Mouse (Mus musculus): Measurements from ENCODE around the gene Shank2. TPM values are rescaled to one million over a fixed set of nuclear protein-coding genes. Genes with fewer than 3 reads are reported as not detected.

Shank2 gene
- polyA plus RNA-seq, 1 experiment from 2014 or later = 0.76 TPM

GRCm38 (mm10) chr7:144391727-144392126 is 390.0 kb downstream of the Shank2 start:
- Histone ChIP-seq H3K9me3 (ENCODE audit: low read length) (no peaks in the 10 kb centered on the region), H3K27ac (ENCODE audit: low read length) (no peak overlapping the region), H3K36me3 (ENCODE audit: insufficient read depth, low read length) (no peaks in the 10 kb centered on the region), H3K9ac (replicated peaks; ENCODE audit: low read depth) (no peak overlapping the region), H3K4me1 (ENCODE audit: insufficient read depth, low read depth, low read length) (no peaks in the 10 kb centered on the region), H3K27me3 (replicated peaks; ENCODE audit: insufficient read depth, low read length) (no peaks in the 10 kb centered on the region), H3K4me3 (ENCODE audit: low read depth, low read length) (no peak overlapping the region), H3K4me2 (replicated peaks; ENCODE audit: low read depth, low read length) (no peak overlapping the region)
- no peak for DNase-seq (ENCODE audit: low spot score)
- TF ChIP-seq EP300 (IDR thresholded peaks at IDR 0.05) (no peak), CTCF (IDR thresholded peaks at IDR 0.05) (no peak)
- 84% methylated on average over 6 of the region's 6 CpGs for WGBS
- ATAC-seq = no peak

- WGBS = 69% methylated on average over 4 of the region's 4 CpGs
- no peak for DNase-seq (ENCODE audit: low spot score)
Measured at GRCm38 (mm10) chr7:144402492-144402891, 400.8 kb downstream of the Shank2 start.

GRCm38 (mm10) chr7:144407675-144408074 is 405.9 kb downstream of the Shank2 start:
- H3K9ac ChIP-seq (replicated peaks; ENCODE audit: low read depth) = no peak overlapping the region
- H3K27me3 ChIP-seq (replicated peaks; ENCODE audit: insufficient read depth, low read length) = no peaks in the 10 kb centered on the region
- TF ChIP-seq CTCF (IDR thresholded peaks at IDR 0.05) (no peak), EP300 (IDR thresholded peaks at IDR 0.05) (no peak)
- H3K36me3 ChIP-seq (ENCODE audit: insufficient read depth, low read length) = no peaks in the 10 kb centered on the region
- no peak overlapping the region for H3K4me3 ChIP-seq (ENCODE audit: low read depth, low read length)
- no peak overlapping the region for H3K4me2 ChIP-seq (replicated peaks; ENCODE audit: low read depth, low read length)
- no peaks in the 10 kb centered on the region for H3K9me3 ChIP-seq (ENCODE audit: low read length)
- DNase-seq (ENCODE audit: low spot score) (no peak), ATAC-seq (no peak)
- 50% methylated on average over 4 of the region's 4 CpGs for WGBS
- no peaks in the 10 kb centered on the region for H3K4me1 ChIP-seq (ENCODE audit: insufficient read depth, low read depth, low read length)
- H3K27ac ChIP-seq (ENCODE audit: low read length) = no peak overlapping the region

More at GRCm38 (mm10) chr7:144402492-144402891, 400.8 kb downstream of the Shank2 start:
- H3K9ac ChIP-seq (replicated peaks; ENCODE audit: low read depth) = no peak overlapping the region
- H3K27me3 ChIP-seq (replicated peaks; ENCODE audit: insufficient read depth, low read length) = no peaks in the 10 kb centered on the region
- H3K4me1 ChIP-seq (ENCODE audit: insufficient read depth, low read depth, low read length) = no peaks in the 10 kb centered on the region
- no peak overlapping the region for H3K4me3 ChIP-seq (ENCODE audit: low read depth, low read length)
- no peak overlapping the region for H3K4me2 ChIP-seq (replicated peaks; ENCODE audit: low read depth, low read length)
- no peak for TF ChIP-seq CTCF (IDR thresholded peaks at IDR 0.05)
- TF ChIP-seq EP300 (IDR thresholded peaks at IDR 0.05) = no peak
- no peak overlapping the region for H3K27ac ChIP-seq (ENCODE audit: low read length)
- no peaks in the 10 kb centered on the region for H3K9me3 ChIP-seq (ENCODE audit: low read length)
- no peaks in the 10 kb centered on the region for H3K36me3 ChIP-seq (ENCODE audit: insufficient read depth, low read length)
- no peak for ATAC-seq

GRCm38 (mm10) chr7:144408464-144409000 is 406.8 kb downstream of the Shank2 start:
- no peak overlapping the region for H3K4me3 ChIP-seq (ENCODE audit: low read depth, low read length)
- ATAC-seq (no peak), DNase-seq (ENCODE audit: low spot score) (no peak)
- H3K9ac ChIP-seq (replicated peaks; ENCODE audit: low read depth) = no peak overlapping the region
- no peaks in the 10 kb centered on the region for H3K27me3 ChIP-seq (replicated peaks; ENCODE audit: insufficient read depth, low read length)
- H3K36me3 ChIP-seq (ENCODE audit: insufficient read depth, low read length) = no peaks in the 10 kb centered on the region
- 84% methylated on average over 2 of the region's 2 CpGs for WGBS
- TF ChIP-seq CTCF (IDR thresholded peaks at IDR 0.05) (no peak), EP300 (IDR thresholded peaks at IDR 0.05) (no peak)
- no peak overlapping the region for H3K27ac ChIP-seq (ENCODE audit: low read length)
- no peak overlapping the region for H3K4me2 ChIP-seq (replicated peaks; ENCODE audit: low read depth, low read length)
- no peaks in the 10 kb centered on the region for H3K4me1 ChIP-seq (ENCODE audit: insufficient read depth, low read depth, low read length)
- no peaks in the 10 kb centered on the region for H3K9me3 ChIP-seq (ENCODE audit: low read length)

- DNase-seq (ENCODE audit: low spot score) = no peak
- ATAC-seq = no peak
- no peaks in the 10 kb centered on the region for H3K9me3 ChIP-seq (ENCODE audit: low read length)
- no peaks in the 10 kb centered on the region for H3K36me3 ChIP-seq (ENCODE audit: insufficient read depth, low read length)
- H3K4me2 ChIP-seq (replicated peaks; ENCODE audit: low read depth, low read length) = no peak overlapping the region
- no peaks in the 10 kb centered on the region for H3K27me3 ChIP-seq (replicated peaks; ENCODE audit: insufficient read depth, low read length)
- no peak overlapping the region for H3K4me3 ChIP-seq (ENCODE audit: low read depth, low read length)
- WGBS = 74% methylated on average over 18 of the region's 18 CpGs
- no peaks in the 10 kb centered on the region for H3K4me1 ChIP-seq (ENCODE audit: insufficient read depth, low read depth, low read length)
- no peak overlapping the region for H3K9ac ChIP-seq (replicated peaks; ENCODE audit: low read depth)
- no peak for TF ChIP-seq EP300 (IDR thresholded peaks at IDR 0.05)
- TF ChIP-seq CTCF (IDR thresholded peaks at IDR 0.05) = no peak
- no peak overlapping the region for H3K27ac ChIP-seq (ENCODE audit: low read length)
Measured at GRCm38 (mm10) chr7:144409682-144410081, 408.0 kb downstream of the Shank2 start.

- Histone ChIP-seq H3K4me3 (ENCODE audit: low read depth, low read length) (no peak overlapping the region), H3K4me1 (ENCODE audit: insufficient read depth, low read depth, low read length) (no peaks in the 10 kb centered on the region), H3K9ac (replicated peaks; ENCODE audit: low read depth) (no peak overlapping the region), H3K9me3 (ENCODE audit: low read length) (no peaks in the 10 kb centered on the region), H3K27me3 (replicated peaks; ENCODE audit: insufficient read depth, low read length) (no peaks in the 10 kb centered on the region), H3K27ac (ENCODE audit: low read length) (no peak overlapping the region), H3K4me2 (replicated peaks; ENCODE audit: low read depth, low read length) (no peak overlapping the region), H3K36me3 (ENCODE audit: insufficient read depth, low read length) (no peaks in the 10 kb centered on the region)
- no peak for TF ChIP-seq EP300 (IDR thresholded peaks at IDR 0.05)
- TF ChIP-seq CTCF (IDR thresholded peaks at IDR 0.05) = no peak
- DNase-seq (ENCODE audit: low spot score) (no peak), ATAC-seq (no peak)
- WGBS = 30% methylated on average over 22 of the region's 22 CpGs
Measured at GRCm38 (mm10) chr7:144411967-144412906, 410.5 kb downstream of the Shank2 start.

Data from lung, postnatal 0 days (tissue).